Mouse (Mus musculus) intestine, embryonic 15.5 days (tissue): ENCODE results near the gene Tex52. TPM values are rescaled to one million over a fixed set of nuclear protein-coding genes. Genes with fewer than 3 reads are reported as not detected.

ENCODE experiments used
- ATAC-seq: fragments of 200-750 bp; cut with Nextera tagmentation; 2 replicates; pipeline ENCODE4 v1.8.0; 2017; ENCODE audit warnings: moderate TSS enrichment, moderate library complexity
- H3K27ac ChIP-seq: fragments of 300-500 bp; sonication (generic); 2 replicates; pipeline ENCODE4 v1.5.1; 2015; ENCODE audit warnings: mild to moderate bottlenecking, inconsistent platforms
- H3K27me3 ChIP-seq: fragments of 300-500 bp; sonication (generic); replicated peaks from 2 replicates; pipeline ENCODE4 v1.6.1; 2015; ENCODE audit warnings: inconsistent platforms
- H3K36me3 ChIP-seq: fragments of 300-500 bp; sonication (generic); 2 replicates; pipeline ENCODE4 v1.6.1; 2015; ENCODE audit warnings: inconsistent platforms
- H3K4me1 ChIP-seq: fragments of 300-500 bp; sonication (generic); replicated peaks from 2 replicates; pipeline ENCODE4 v1.6.1; 2015; ENCODE audit warnings: inconsistent platforms
- H3K4me2 ChIP-seq: fragments of 300-500 bp; sonication (generic); replicated peaks from 2 replicates; pipeline ENCODE4 v1.6.1; 2015; ENCODE audit warnings: mild to moderate bottlenecking, inconsistent platforms
- H3K4me3 ChIP-seq: fragments of 300-500 bp; sonication (generic); replicated peaks from 2 replicates; pipeline ENCODE4 v1.5.1; 2015; ENCODE audit warnings: inconsistent platforms
- H3K9ac ChIP-seq: fragments of 300-500 bp; sonication (generic); 2 replicates; pipeline ENCODE4 v1.6.1; 2015; ENCODE audit warnings: inconsistent platforms
- H3K9me3 ChIP-seq: fragments of 300-500 bp; sonication (generic); 2 replicates; pipeline ENCODE4 v1.6.1; 2016; ENCODE audit warnings: inconsistent platforms
- WGBS: fragments of 180-500 bp; shearing (Covaris S2); methylation state at CpG from one replicate; pipeline ENCODE4 v1.1.7; 2015; 5-methylcytosine and 5-hydroxymethylcytosine counted together
- polyA plus RNA-seq: library from polyadenylated mRNA; unstranded; fragments of >200 nt; fragmentation: Nextera tagmentation; extraction: Ambion mirVana; gene quantifications from 2 replicates; pipeline ENCODE4 v1.2.1, GENCODE M21; 2015

Gene Tex52
- polyA plus RNA-seq, result 0.13 and 0.16 TPM in 2 replicates

- H3K4me3 ChIP-seq, result no peak within 1 kb of the TSS
- H3K9me3 ChIP-seq, result no peaks in the 10 kb centered on the region
- H3K36me3 ChIP-seq, result peaks cover 50% of the 10 kb centered on the region
- H3K27ac ChIP-seq, result no peak within 1 kb of the TSS
- no peak within 1 kb of the TSS for H3K9ac ChIP-seq
- ATAC-seq, result no peak
- H3K4me1 ChIP-seq, result no peaks in the 10 kb centered on the region
- no peak within 1 kb of the TSS for H3K4me2 ChIP-seq
- no peaks in the 10 kb centered on the region for H3K27me3 ChIP-seq
- whole genome bisulfite sequencing, result 54% methylated on average over 6 of the region's 6 CpGs
These were observed at the start of gene Tex52, which contains the start of gene Gm44596 for GRCm38 (mm10) chr6:128375192-128375591. Gene Tex52, plus strand, starts transcription at chr6:128375456. Gene Gm44596, plus strand, starts transcription at chr6:128375503.

DNA sequence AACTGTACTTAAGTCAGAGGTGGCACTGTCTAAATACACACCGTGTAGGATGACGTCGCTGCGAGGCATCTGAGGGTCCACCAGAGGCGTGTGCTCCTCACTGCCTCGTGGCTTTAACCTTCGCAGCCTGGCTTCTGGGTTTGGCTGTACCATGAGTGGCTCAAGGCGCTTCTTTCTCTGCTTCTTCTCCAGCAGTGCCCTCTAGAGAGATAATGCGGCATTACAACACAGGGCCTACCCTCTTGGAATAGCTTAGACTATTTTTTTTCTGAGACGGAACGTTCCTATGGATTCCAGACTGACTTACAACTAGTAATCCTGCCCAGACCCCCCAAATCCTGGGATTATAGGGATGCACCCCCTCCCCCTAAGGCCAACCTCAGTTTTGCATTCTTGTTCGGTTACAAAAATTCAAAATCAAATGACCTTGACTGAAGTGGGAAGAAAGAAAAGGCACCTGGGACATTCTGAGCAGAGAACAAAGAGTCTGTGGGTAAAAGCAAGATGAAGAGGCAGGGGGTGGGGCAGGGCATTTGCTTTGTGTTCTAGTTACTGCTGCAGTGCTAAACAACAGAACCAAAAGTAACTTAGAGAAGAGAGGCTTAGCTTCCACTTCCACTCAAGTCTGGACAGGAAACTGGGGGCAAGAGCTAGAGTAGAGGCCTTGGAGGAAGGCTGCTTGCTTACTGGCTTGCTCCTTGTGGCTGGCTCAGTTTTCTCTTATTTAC, 40.7 kb upstream of the Tex52 start:
- H3K4me3 ChIP-seq, result no peak overlapping the region
- no peaks in the 10 kb centered on the region for H3K27me3 ChIP-seq
- 23% methylated on average over 12 of the region's 12 CpGs for WGBS
- H3K4me1 ChIP-seq, result 0 out of 2 replicates have a peak, but pooled peaks cover 3% of the 10 kb centered on the region
- no peaks in the 10 kb centered on the region for H3K9me3 ChIP-seq
- H3K4me2 ChIP-seq, result no peak overlapping the region
- no peak overlapping the region for H3K9ac ChIP-seq
- peaks cover 10% of the 10 kb centered on the region; the same call in 1 of the 2 replicates for H3K36me3 ChIP-seq
- peak; percentile 63 for ATAC-seq
- H3K27ac ChIP-seq, result no peak overlapping the region

GRCm38 (mm10) chr6:128337467-128337866, 37.8 kb upstream of the Tex52 start:
- Histone ChIP-seq H3K4me1 (0 out of 2 replicates have a peak, but pooled peaks cover 6% of the 10 kb centered on the region), H3K27me3 (no peaks in the 10 kb centered on the region), H3K9ac (no peak overlapping the region), H3K4me2 (no peak overlapping the region), H3K9me3 (no peaks in the 10 kb centered on the region), H3K4me3 (no peak overlapping the region), H3K36me3 (peaks cover 3% of the 10 kb centered on the region; the same call in 1 of the 2 replicates), H3K27ac (no peak overlapping the region)
- 57% methylated on average over 7 of the region's 7 CpGs for WGBS
- no peak for ATAC-seq

- H3K4me1 ChIP-seq, result 0 out of 2 replicates have a peak, but pooled peaks cover 6% of the 10 kb centered on the region
- H3K9me3 ChIP-seq, result no peaks in the 10 kb centered on the region
- no peak overlapping the region for H3K4me3 ChIP-seq
- no peak for ATAC-seq
- H3K27me3 ChIP-seq, result no peaks in the 10 kb centered on the region
- H3K9ac ChIP-seq, result no peak overlapping the region
- H3K36me3 ChIP-seq, result no peaks in the 10 kb centered on the region
- no peak overlapping the region for H3K4me2 ChIP-seq
- H3K27ac ChIP-seq, result no peak overlapping the region
- WGBS, result 27% methylated on average over 5 of the region's 5 CpGs
These were observed 36.4 kb upstream of the Tex52 start for GRCm38 (mm10) chr6:128338876-128339275.

DNA sequence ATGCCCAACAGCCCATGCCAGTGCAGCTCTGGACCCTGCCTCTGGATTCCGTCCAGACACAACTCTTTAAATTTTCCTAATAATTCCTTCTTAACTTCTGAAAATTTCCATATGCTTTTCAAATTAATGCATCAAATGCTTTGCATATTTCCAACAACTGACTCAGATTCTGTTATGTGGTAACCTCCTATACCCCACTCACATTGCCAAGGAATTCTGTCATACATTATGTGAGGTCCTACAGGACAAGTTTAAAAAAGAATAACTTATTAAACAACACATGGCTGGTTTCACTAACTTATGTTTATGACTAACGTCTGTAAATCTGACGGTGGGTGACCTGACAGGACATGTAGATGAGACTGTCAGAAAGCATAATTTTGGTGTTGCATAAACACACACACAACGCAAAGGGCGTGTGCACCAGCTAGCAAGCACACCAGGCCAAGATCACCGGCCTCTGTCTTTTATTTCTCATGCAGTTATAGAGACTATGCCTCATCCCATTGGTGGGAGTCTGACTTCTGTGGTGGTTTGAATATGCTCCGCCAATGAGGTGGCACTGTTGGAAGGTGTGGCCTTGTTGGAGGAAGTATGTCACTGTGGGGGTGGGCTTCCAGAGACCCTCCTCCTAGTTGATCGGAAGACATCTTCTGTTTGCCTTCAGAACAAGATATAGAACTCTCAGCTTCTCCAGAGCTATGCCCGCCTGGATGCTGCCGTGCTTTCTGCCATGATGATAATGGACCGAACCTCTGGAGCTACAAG, 33.1 kb upstream of the Tex52 start:
- ATAC-seq, result no peak
- Histone ChIP-seq H3K4me1 (0 out of 2 replicates have a peak, but pooled peaks cover 3% of the 10 kb centered on the region), H3K9me3 (no peaks in the 10 kb centered on the region), H3K4me2 (no peak overlapping the region), H3K9ac (no peak overlapping the region), H3K27me3 (no peaks in the 10 kb centered on the region), H3K27ac (0 out of 2 replicates have a peak overlapping the region, but pooled peaks have one; percentile 17), H3K4me3 (no peak overlapping the region), H3K36me3 (no peaks in the 10 kb centered on the region)
- 82% methylated on average over 11 of the region's 11 CpGs for WGBS

DNA sequence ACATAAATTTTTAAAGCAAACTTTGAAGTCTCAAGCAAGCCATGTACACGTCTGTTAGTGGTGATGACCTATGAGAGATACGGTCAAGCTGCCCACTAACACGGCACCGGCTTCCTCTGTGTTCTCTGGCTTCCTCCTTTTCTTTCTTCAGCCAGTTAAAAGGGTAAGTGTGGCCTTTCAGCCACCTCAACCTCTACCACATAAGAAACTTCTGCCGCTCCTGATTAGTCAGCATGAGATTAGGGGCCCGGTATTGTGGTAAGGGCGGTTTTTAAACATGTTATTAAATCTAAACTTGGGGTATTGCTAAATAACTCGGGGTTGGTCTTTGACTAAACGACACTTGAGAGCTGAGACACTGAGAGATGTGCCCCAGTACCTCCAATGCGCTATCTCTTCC, 29.6 kb upstream of the Tex52 start:
- H3K4me1 ChIP-seq, result no peaks in the 10 kb centered on the region
- no peak for ATAC-seq
- 85% methylated on average over 10 of the region's 10 CpGs for WGBS

DNA sequence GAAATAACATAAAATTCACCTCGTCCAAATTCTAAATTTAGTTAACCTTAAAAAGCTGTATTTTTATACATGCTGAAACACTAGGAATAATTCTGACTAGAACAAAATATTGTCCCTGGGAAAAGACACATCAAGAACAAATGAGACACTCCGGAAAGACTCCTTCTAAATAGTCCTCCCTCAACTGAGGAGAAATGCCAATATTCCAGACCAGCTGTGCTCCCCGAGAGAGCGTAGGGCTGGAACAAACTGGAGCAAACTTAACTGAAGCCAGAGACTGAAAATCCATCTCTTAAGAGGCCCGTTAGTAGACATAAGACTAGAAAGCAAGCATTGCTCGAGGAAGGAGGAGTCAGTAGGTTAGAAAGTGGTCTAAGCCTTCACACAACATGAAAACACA, 28.5 kb upstream of the Tex52 start:
- 78% methylated on average over 6 of the region's 6 CpGs for WGBS

More for the DNA sequence above, 29.6 kb upstream of the Tex52 start:
- Histone ChIP-seq H3K27me3 (no peaks in the 10 kb centered on the region), H3K9me3 (no peaks in the 10 kb centered on the region), H3K27ac (no peak overlapping the region), H3K4me2 (no peak overlapping the region), H3K4me3 (no peak overlapping the region), H3K9ac (no peak overlapping the region), H3K36me3 (no peaks in the 10 kb centered on the region)

GRCm38 (mm10) chr6:128349711-128350110, 25.5 kb upstream of the Tex52 start:
- Histone ChIP-seq H3K27me3 (no peaks in the 10 kb centered on the region), H3K4me1 (0 out of 2 replicates have a peak, but pooled peaks cover 2% of the 10 kb centered on the region), H3K9me3 (no peaks in the 10 kb centered on the region), H3K36me3 (0 out of 2 replicates have a peak, but pooled peaks cover 3% of the 10 kb centered on the region), H3K4me3 (no peak overlapping the region), H3K27ac (0 out of 2 replicates have a peak overlapping the region, but pooled peaks have one; percentile 11), H3K4me2 (no peak overlapping the region), H3K9ac (no peak overlapping the region)
- ATAC-seq, result no peak
- 57% methylated on average over 7 of the region's 7 CpGs for WGBS

More for the DNA sequence above, 28.5 kb upstream of the Tex52 start:
- Histone ChIP-seq H3K27me3 (no peaks in the 10 kb centered on the region), H3K4me1 (no peaks in the 10 kb centered on the region), H3K36me3 (0 out of 2 replicates have a peak, but pooled peaks cover 3% of the 10 kb centered on the region), H3K27ac (no peak overlapping the region), H3K9ac (no peak overlapping the region), H3K4me3 (no peak overlapping the region), H3K9me3 (no peaks in the 10 kb centered on the region), H3K4me2 (no peak overlapping the region)
- ATAC-seq, result no peak

DNA sequence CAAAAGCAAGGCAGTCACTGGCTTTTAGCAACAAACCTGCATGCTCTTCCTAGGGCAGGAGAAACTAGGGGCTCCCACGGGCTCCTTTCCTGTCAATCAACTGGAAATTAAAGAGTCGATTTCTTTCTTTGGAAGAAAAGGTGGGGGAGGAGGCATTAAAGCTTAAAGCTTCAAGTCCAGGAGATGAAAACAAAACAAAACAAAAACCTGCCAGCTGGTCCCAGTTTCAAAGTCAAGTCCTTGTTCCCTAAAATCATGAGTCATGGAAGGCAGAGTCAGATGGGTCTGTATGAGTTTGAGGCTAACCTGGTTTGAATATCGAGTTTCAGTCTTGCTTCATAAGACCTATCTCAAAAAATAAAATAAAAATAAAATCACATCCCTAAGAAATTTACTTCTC, 21.1 kb upstream of the Tex52 start:
- Histone ChIP-seq H3K27ac (no peak overlapping the region), H3K27me3 (no peaks in the 10 kb centered on the region), H3K9ac (no peak overlapping the region), H3K9me3 (no peaks in the 10 kb centered on the region), H3K4me1 (0 out of 2 replicates have a peak, but pooled peaks cover 5% of the 10 kb centered on the region), H3K4me2 (no peak overlapping the region), H3K36me3 (peaks cover 18% of the 10 kb centered on the region), H3K4me3 (no peak overlapping the region)
- 81% methylated on average over 3 of the region's 3 CpGs for WGBS
- no peak for ATAC-seq

- H3K9ac ChIP-seq, result peak overlapping the region; percentile 69
- ATAC-seq, result peak; percentile 83
- peaks cover 18% of the 10 kb centered on the region for H3K36me3 ChIP-seq
- H3K27ac ChIP-seq, result peak overlapping the region; percentile 46
- WGBS, result under 1% methylated on average over 28 of the region's 28 CpGs
- peak overlapping the region; percentile 88 for H3K4me3 ChIP-seq
- 0 out of 2 replicates have a peak, but pooled peaks cover 5% of the 10 kb centered on the region for H3K4me1 ChIP-seq
- peak overlapping the region; percentile 88 for H3K4me2 ChIP-seq
- no peaks in the 10 kb centered on the region for H3K9me3 ChIP-seq
- H3K27me3 ChIP-seq, result no peaks in the 10 kb centered on the region
These were observed 20.0 kb upstream of the Tex52 start for GRCm38 (mm10) chr6:128355201-128355681.

- peak within 1 kb of the TSS; percentile 69 for H3K9ac ChIP-seq
- ATAC-seq, result peak; percentile 99
- peak within 1 kb of the TSS; percentile 88 for H3K4me2 ChIP-seq
- 0 out of 2 replicates have a peak, but pooled peaks cover 5% of the 10 kb centered on the region for H3K4me1 ChIP-seq
- H3K9me3 ChIP-seq, result no peaks in the 10 kb centered on the region
- H3K27me3 ChIP-seq, result no peaks in the 10 kb centered on the region
- 1% methylated on average over 42 of the region's 42 CpGs for WGBS
- peak within 1 kb of the TSS; percentile 46 for H3K27ac ChIP-seq
- peaks cover 17% of the 10 kb centered on the region for H3K36me3 ChIP-seq
- peak within 1 kb of the TSS; percentile 88 for H3K4me3 ChIP-seq
These were observed 19.4 kb upstream of the Tex52 start, which contains the start of gene Tulp3 for GRCm38 (mm10) chr6:128355726-128356416. Gene Tulp3, minus strand, starts transcription at chr6:128355851.
